Mouse (Mus musculus) fat pad, adult 2 months (tissue): ENCODE measurements around the gene Podn.
"Not testable (repeated sequence)": the region's sequence is repeated elsewhere in the genome, so short reads cannot be mapped to it uniquely, and the experiment has no call there.

ENCODE experiments used
- DNase-seq: peaks from one replicate; pipeline ENCODE4 v3.0.0-alpha.2; 2011; ENCODE audit warnings: low read depth, low spot score; ENCODE audit errors: extremely low read depth

Gene Podn

GRCm38 (mm10) chr4:108096345-108096744, at the start of gene Podn:
TSS of gene Podn (minus strand) at chr4:108096445.
- DNase-seq, result no peak

GRCm38 (mm10) chr4:108145554-108145953, 49.3 kb upstream of the Podn start:
- not testable (repeated sequence) for DNase-seq

- no peak for DNase-seq
These were observed 48.6 kb upstream of the Podn start, which contains the start of gene Scp2 for GRCm38 (mm10) chr4:108144880-108145279. TSS of gene Scp2 (minus strand) at chr4:108144998.

GRCm38 (mm10) chr4:108143778-108144177, 47.5 kb upstream of the Podn start:
- DNase-seq, result no peak

GRCm38 (mm10) chr4:108143178-108143577, 46.9 kb upstream of the Podn start:
- DNase-seq, result not testable (repeated sequence)

GRCm38 (mm10) chr4:108136938-108137337, 40.7 kb upstream of the Podn start:
- DNase-seq, result no peak

- DNase-seq, result no peak
These were observed 34.2 kb upstream of the Podn start for GRCm38 (mm10) chr4:108130452-108130851.

- peak; percentile 85 for DNase-seq
These were observed 32.1 kb upstream of the Podn start for GRCm38 (mm10) chr4:108128339-108128738.

- DNase-seq, result no peak
These were observed 31.3 kb upstream of the Podn start for GRCm38 (mm10) chr4:108127516-108127915.

GRCm38 (mm10) chr4:108126260-108126659, 30.0 kb upstream of the Podn start:
- DNase-seq, result no peak

- no peak for DNase-seq
These were observed 27.9 kb upstream of the Podn start for GRCm38 (mm10) chr4:108124104-108124503.

GRCm38 (mm10) chr4:108117924-108118876, 22.0 kb upstream of the Podn start:
- no peak for DNase-seq

GRCm38 (mm10) chr4:108117488-108117887, 21.2 kb upstream of the Podn start:
- no peak for DNase-seq

GRCm38 (mm10) chr4:108116466-108116865, 20.2 kb upstream of the Podn start:
- no peak for DNase-seq

GRCm38 (mm10) chr4:108110706-108111105, 14.5 kb upstream of the Podn start:
- no peak for DNase-seq

- no peak for DNase-seq
These were observed 13.5 kb upstream of the Podn start for GRCm38 (mm10) chr4:108109728-108110127.

- DNase-seq, result no peak
These were observed 3.4 kb downstream of the Podn start for GRCm38 (mm10) chr4:108092741-108093397.

- no peak for DNase-seq
These were observed 12.3 kb downstream of the Podn start for GRCm38 (mm10) chr4:108083993-108084392.

- DNase-seq, result no peak
These were observed 13.1 kb downstream of the Podn start for GRCm38 (mm10) chr4:108083032-108083735.

GRCm38 (mm10) chr4:108082401-108082806, 13.8 kb downstream of the Podn start:
- no peak for DNase-seq

GRCm38 (mm10) chr4:108080876-108081275, 15.4 kb downstream of the Podn start:
- DNase-seq, result no peak
